Mouse (Mus musculus): ENCODE data around the gene Dmd. TPM values are rescaled to one million over a fixed set of nuclear protein-coding genes. Genes with fewer than 3 reads are reported as not detected.

The Dmd gene
- polyA plus RNA-seq, 1 experiment from 2014 or later = 33.3 TPM

GRCm38 (mm10) chrX:85076845-85077244 is 2128.2 kb downstream of the Dmd start:
- H3K9me3 ChIP-seq (ENCODE audit: control insufficient read depth, low read length) = no peaks in the 10 kb centered on the region
- H3K4me2 ChIP-seq (replicated peaks) = no peak overlapping the region
- WGBS = 75% methylated on average over 1 of the region's 1 CpGs
- H3K36me3 ChIP-seq (replicated peaks; ENCODE audit: control insufficient read depth, insufficient read depth) = no peaks in the 10 kb centered on the region
- DNase-seq (ENCODE audit: low spot score) (no peak), ATAC-seq (ENCODE audit: low FRiP score) (no peak)
- H3K27ac ChIP-seq = no peak overlapping the region
- no peaks in the 10 kb centered on the region for H3K4me1 ChIP-seq (replicated peaks; ENCODE audit: control insufficient read depth, insufficient read depth, low read length)
- H3K27me3 ChIP-seq (ENCODE audit: control insufficient read depth, insufficient read depth, low read length) = no peaks in the 10 kb centered on the region
- no peak overlapping the region for H3K9ac ChIP-seq
- H3K4me3 ChIP-seq (replicated peaks; ENCODE audit: low read length) = no peak overlapping the region

GRCm38 (mm10) chrX:85077605-85078004 is 2128.9 kb downstream of the Dmd start:
- Histone ChIP-seq H3K4me2 (replicated peaks) (no peak overlapping the region), H3K9ac (no peak overlapping the region), H3K27ac (no peak overlapping the region), H3K4me3 (replicated peaks; ENCODE audit: low read length) (no peak overlapping the region), H3K36me3 (replicated peaks; ENCODE audit: control insufficient read depth, insufficient read depth) (no peaks in the 10 kb centered on the region), H3K9me3 (ENCODE audit: control insufficient read depth, low read length) (no peaks in the 10 kb centered on the region), H3K27me3 (ENCODE audit: control insufficient read depth, insufficient read depth, low read length) (no peaks in the 10 kb centered on the region), H3K4me1 (replicated peaks; ENCODE audit: control insufficient read depth, insufficient read depth, low read length) (no peaks in the 10 kb centered on the region)
- WGBS = 44% methylated on average over 1 of the region's 1 CpGs
- ATAC-seq (ENCODE audit: low FRiP score) (no peak), DNase-seq (ENCODE audit: low spot score) (no peak)

DNA sequence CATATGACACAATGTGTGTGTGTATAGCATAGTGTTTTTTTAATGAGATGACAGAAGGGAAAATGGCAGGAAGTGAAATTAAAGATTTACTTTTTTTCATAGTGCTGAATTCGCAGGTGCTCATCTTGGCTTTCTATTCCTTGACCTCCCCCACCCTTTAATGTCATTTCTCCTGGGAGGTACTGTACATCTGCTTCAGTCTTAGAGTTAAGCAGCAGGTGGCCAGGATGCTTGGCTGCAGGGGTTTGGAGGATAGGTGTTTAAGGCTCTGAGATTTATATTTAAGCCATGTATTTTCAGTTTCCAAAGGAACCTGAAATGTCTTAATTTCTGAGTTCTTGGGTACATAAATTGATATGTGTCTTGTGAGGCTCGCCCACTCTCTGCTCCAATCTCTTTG is 2130.5 kb downstream of the Dmd start:
- H3K36me3 ChIP-seq (replicated peaks; ENCODE audit: control insufficient read depth, insufficient read depth) = no peaks in the 10 kb centered on the region
- no peak overlapping the region for H3K4me2 ChIP-seq (replicated peaks)
- no peaks in the 10 kb centered on the region for H3K27me3 ChIP-seq (ENCODE audit: control insufficient read depth, insufficient read depth, low read length)
- no peak for DNase-seq (ENCODE audit: low spot score)
- no peak overlapping the region for H3K9ac ChIP-seq
- 84% methylated on average over 2 of the region's 2 CpGs for WGBS
- ATAC-seq (ENCODE audit: low FRiP score) = no peak
- no peak overlapping the region for H3K4me3 ChIP-seq (replicated peaks; ENCODE audit: low read length)
- no peaks in the 10 kb centered on the region for H3K4me1 ChIP-seq (replicated peaks; ENCODE audit: control insufficient read depth, insufficient read depth, low read length)
- no peaks in the 10 kb centered on the region for H3K9me3 ChIP-seq (ENCODE audit: control insufficient read depth, low read length)
- H3K27ac ChIP-seq = no peak overlapping the region

GRCm38 (mm10) chrX:85084237-85085153 is 2135.8 kb downstream of the Dmd start:
- WGBS = 63% methylated on average over 8 of the region's 8 CpGs
- H3K9ac ChIP-seq = no peak overlapping the region
- H3K27ac ChIP-seq = no peak overlapping the region
- H3K4me3 ChIP-seq (replicated peaks; ENCODE audit: low read length) = no peak overlapping the region
- H3K36me3 ChIP-seq (replicated peaks; ENCODE audit: control insufficient read depth, insufficient read depth) = no peaks in the 10 kb centered on the region
- H3K4me1 ChIP-seq (replicated peaks; ENCODE audit: control insufficient read depth, insufficient read depth, low read length) = no peaks in the 10 kb centered on the region
- no peaks in the 10 kb centered on the region for H3K27me3 ChIP-seq (ENCODE audit: control insufficient read depth, insufficient read depth, low read length)
- H3K4me2 ChIP-seq (replicated peaks) = no peak overlapping the region
- ATAC-seq (ENCODE audit: low FRiP score) (no peak), DNase-seq (ENCODE audit: low spot score) (no peak)
- no peaks in the 10 kb centered on the region for H3K9me3 ChIP-seq (ENCODE audit: control insufficient read depth, low read length)

GRCm38 (mm10) chrX:85089506-85089905 is 2140.8 kb downstream of the Dmd start:
- H3K36me3 ChIP-seq (replicated peaks; ENCODE audit: control insufficient read depth, insufficient read depth) = no peaks in the 10 kb centered on the region
- no peaks in the 10 kb centered on the region for H3K9me3 ChIP-seq (ENCODE audit: control insufficient read depth, low read length)
- H3K27me3 ChIP-seq (ENCODE audit: control insufficient read depth, insufficient read depth, low read length) = no peaks in the 10 kb centered on the region
- no peak overlapping the region for H3K9ac ChIP-seq
- ATAC-seq (ENCODE audit: low FRiP score) (no peak), DNase-seq (ENCODE audit: low spot score) (no peak)
- WGBS = 44% methylated on average over 7 of the region's 7 CpGs
- H3K4me2 ChIP-seq (replicated peaks) = no peak overlapping the region
- no peaks in the 10 kb centered on the region for H3K4me1 ChIP-seq (replicated peaks; ENCODE audit: control insufficient read depth, insufficient read depth, low read length)
- no peak overlapping the region for H3K4me3 ChIP-seq (replicated peaks; ENCODE audit: low read length)
- no peak overlapping the region; the same call in 1 of the 2 replicates for H3K27ac ChIP-seq

DNA sequence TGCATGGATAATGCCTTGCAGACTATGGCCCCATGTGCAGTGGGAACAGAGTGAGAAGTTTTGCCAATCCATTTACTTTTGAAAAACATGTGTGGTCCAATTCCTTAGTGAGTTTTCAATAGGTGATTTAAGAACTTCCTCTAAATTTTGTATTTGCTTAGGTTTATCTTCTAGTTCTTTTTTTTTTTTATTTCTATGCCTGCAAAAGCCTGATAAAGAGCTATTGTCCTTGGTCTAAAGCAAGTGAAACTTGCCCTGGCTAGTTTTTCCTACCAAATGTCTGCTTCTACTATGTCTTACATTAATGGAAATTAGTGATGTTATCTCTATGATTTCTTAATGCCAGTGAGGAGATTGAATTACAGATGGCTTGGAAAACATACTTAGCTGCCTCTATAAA is 2144.7 kb downstream of the Dmd start:
- Histone ChIP-seq H3K36me3 (replicated peaks; ENCODE audit: control insufficient read depth, insufficient read depth) (no peaks in the 10 kb centered on the region), H3K27me3 (ENCODE audit: control insufficient read depth, insufficient read depth, low read length) (no peaks in the 10 kb centered on the region), H3K4me3 (replicated peaks; ENCODE audit: low read length) (no peak overlapping the region), H3K9ac (no peak overlapping the region), H3K9me3 (ENCODE audit: control insufficient read depth, low read length) (no peaks in the 10 kb centered on the region), H3K4me2 (replicated peaks) (no peak overlapping the region), H3K27ac (no peak overlapping the region), H3K4me1 (replicated peaks; ENCODE audit: control insufficient read depth, insufficient read depth, low read length) (no peaks in the 10 kb centered on the region)
- no peak for ATAC-seq (ENCODE audit: low FRiP score)
- no peak for DNase-seq (ENCODE audit: low spot score)

GRCm38 (mm10) chrX:85098691-85099090 is 2150.0 kb downstream of the Dmd start:
- Histone ChIP-seq H3K4me1 (replicated peaks; ENCODE audit: control insufficient read depth, insufficient read depth, low read length) (no peaks in the 10 kb centered on the region), H3K27me3 (ENCODE audit: control insufficient read depth, insufficient read depth, low read length) (no peaks in the 10 kb centered on the region), H3K9ac (no peak overlapping the region), H3K4me3 (replicated peaks; ENCODE audit: low read length) (no peak overlapping the region), H3K4me2 (replicated peaks) (no peak overlapping the region), H3K36me3 (replicated peaks; ENCODE audit: control insufficient read depth, insufficient read depth) (no peaks in the 10 kb centered on the region), H3K9me3 (ENCODE audit: control insufficient read depth, low read length) (no peaks in the 10 kb centered on the region), H3K27ac (no peak overlapping the region)
- ATAC-seq (ENCODE audit: low FRiP score) = no peak
- DNase-seq (ENCODE audit: low spot score) = no peak

DNA sequence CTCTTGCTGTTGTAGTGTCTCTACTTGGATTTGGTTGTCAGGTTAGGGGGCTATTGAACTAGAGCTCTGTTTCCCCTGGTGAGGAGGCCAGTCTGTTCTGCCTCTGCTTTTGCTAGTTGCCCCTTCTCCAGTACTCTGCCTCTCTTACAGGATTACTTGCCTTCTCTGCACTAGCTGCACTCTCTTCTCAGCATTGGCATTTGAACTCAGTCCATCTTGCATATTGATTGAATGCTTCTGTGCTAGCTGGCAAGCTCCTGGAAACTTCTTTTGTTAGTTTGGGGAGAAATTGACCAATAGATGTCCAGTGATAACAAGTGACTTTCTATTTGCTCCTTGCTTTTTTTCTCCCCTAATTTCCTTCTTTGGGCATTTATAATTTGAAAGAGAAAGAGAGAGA is 2163.7 kb downstream of the Dmd start:
- no peak for DNase-seq (ENCODE audit: low spot score)
- H3K9ac ChIP-seq = no peak overlapping the region
- no peak overlapping the region for H3K27ac ChIP-seq

GRCm38 (mm10) chrX:85132706-85133105 is 2184.0 kb downstream of the Dmd start:
- no peaks in the 10 kb centered on the region for H3K36me3 ChIP-seq (replicated peaks; ENCODE audit: control insufficient read depth, insufficient read depth)
- no peak overlapping the region for H3K27ac ChIP-seq
- no peaks in the 10 kb centered on the region for H3K9me3 ChIP-seq (ENCODE audit: control insufficient read depth, low read length)
- no peak overlapping the region for H3K9ac ChIP-seq
- no peaks in the 10 kb centered on the region for H3K4me1 ChIP-seq (replicated peaks; ENCODE audit: control insufficient read depth, insufficient read depth, low read length)
- DNase-seq (ENCODE audit: low spot score) (no peak), ATAC-seq (ENCODE audit: low FRiP score) (no peak)
- H3K4me3 ChIP-seq (replicated peaks; ENCODE audit: low read length) = no peak overlapping the region
- H3K27me3 ChIP-seq (ENCODE audit: control insufficient read depth, insufficient read depth, low read length) = no peaks in the 10 kb centered on the region
- 83% methylated on average over 3 of the region's 3 CpGs for WGBS
- H3K4me2 ChIP-seq (replicated peaks) = no peak overlapping the region

More for the DNA sequence above, 2163.7 kb downstream of the Dmd start:
- H3K4me2 ChIP-seq (replicated peaks) = no peak overlapping the region
- no peaks in the 10 kb centered on the region for H3K9me3 ChIP-seq (ENCODE audit: control insufficient read depth, low read length)
- no peaks in the 10 kb centered on the region for H3K36me3 ChIP-seq (replicated peaks; ENCODE audit: control insufficient read depth, insufficient read depth)
- no peaks in the 10 kb centered on the region for H3K4me1 ChIP-seq (replicated peaks; ENCODE audit: control insufficient read depth, insufficient read depth, low read length)
- no peaks in the 10 kb centered on the region for H3K27me3 ChIP-seq (ENCODE audit: control insufficient read depth, insufficient read depth, low read length)
- no peak overlapping the region for H3K4me3 ChIP-seq (replicated peaks; ENCODE audit: low read length)
- peak; percentile 31; the same call in 1 of the 2 replicates for ATAC-seq (ENCODE audit: low FRiP score)

DNA sequence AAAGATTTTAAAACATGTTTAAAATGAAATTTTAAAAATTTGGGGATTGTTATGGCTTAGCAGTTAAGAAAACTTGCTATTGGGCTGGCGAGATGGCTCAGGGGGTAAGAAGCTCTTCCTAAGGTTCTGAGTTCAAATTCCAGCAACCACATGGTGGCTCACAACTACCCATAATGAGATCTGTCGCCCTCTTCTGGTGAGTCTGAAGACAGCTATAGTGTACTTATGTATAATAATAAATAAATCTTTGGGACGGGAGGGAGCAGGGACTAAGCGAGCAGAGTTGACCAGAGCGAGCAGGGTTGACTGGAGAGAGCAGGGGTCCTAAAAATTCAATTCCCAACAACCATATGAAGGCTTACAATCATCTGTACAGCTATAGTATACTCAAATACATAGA is 2188.6 kb downstream of the Dmd start:
- no peak for ATAC-seq (ENCODE audit: low FRiP score)
- 88% methylated on average over 5 of the region's 5 CpGs for WGBS

More for the DNA sequence above, 2188.6 kb downstream of the Dmd start:
- no peaks in the 10 kb centered on the region for H3K4me1 ChIP-seq (replicated peaks; ENCODE audit: control insufficient read depth, insufficient read depth, low read length)
- DNase-seq (ENCODE audit: low spot score) = no peak
- H3K27ac ChIP-seq = no peak overlapping the region
- H3K36me3 ChIP-seq (replicated peaks; ENCODE audit: control insufficient read depth, insufficient read depth) = no peaks in the 10 kb centered on the region
- H3K9ac ChIP-seq = no peak overlapping the region
- H3K9me3 ChIP-seq (ENCODE audit: control insufficient read depth, low read length) = no peaks in the 10 kb centered on the region
- H3K4me3 ChIP-seq (replicated peaks; ENCODE audit: low read length) = no peak overlapping the region
- H3K27me3 ChIP-seq (ENCODE audit: control insufficient read depth, insufficient read depth, low read length) = no peaks in the 10 kb centered on the region
- H3K4me2 ChIP-seq (replicated peaks) = no peak overlapping the region

Data from hindbrain, embryonic 14.5 days (tissue).